ENCODE assay signal across 14 mouse cellular contexts in the genomic region with DNA sequence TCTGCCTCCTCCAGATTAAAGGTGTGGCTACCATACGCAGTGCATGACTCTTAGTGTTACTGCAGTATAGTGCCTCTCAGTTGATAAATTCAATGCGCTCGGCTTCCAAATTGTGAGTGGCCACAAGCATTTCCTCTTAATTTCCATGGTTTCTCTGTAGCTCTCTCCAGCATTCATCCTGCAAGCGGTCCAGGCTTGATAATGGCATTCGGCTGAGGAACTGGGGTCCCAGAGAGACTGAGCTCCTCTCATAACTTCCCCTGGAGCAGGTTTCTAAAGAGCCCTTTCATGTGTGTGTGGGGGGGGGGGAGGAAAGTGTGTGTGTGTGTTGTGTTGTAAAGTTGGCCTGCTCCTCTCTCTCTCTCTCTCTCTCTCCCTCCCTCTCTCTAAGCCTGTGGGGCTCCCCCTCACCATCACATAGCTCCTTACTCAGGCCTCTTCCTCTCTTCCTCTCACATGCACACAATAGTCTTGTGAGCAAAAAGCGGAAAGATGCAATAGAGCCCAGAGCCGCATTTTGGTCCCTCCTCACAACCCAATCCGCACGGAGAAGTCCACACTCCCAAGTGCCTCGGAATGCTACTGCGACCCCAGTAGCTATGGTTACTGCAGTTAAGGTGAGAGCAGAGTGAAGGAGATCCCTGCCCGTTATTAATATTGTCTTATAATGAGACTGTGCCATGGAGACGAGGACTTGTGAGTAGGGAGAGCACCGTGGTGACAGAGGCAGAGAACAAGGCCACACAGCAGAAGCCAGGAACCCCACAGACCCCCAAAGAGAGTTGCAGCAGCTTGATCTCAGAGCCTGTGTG. TPM values are rescaled to one million over a fixed set of nuclear protein-coding genes. Genes with fewer than 3 reads are reported as not detected.
DNase-seq lines count a peak whose midpoint lies in the region; ATAC-seq and TF ChIP-seq lines count a peak whose summit lies in the region.
"Had no signal": no experiment of that assay in that cellular context is flagged by ENCODE, and none has a peak within 500 bp of the region (broad histone marks: within the 10 kb centered on the region; RNA-seq: fewer than 3 reads in every experiment).

No protein-coding gene starts in this region.

- peaks cover 44% of the 10 kb centered on the region for H3K4me1 ChIP-seq in hindbrain, embryonic 10.5 days (replicated peaks)
- peaks cover 5% of the 10 kb centered on the region for H3K4me1 ChIP-seq in hindbrain, embryonic 14.5 days (replicated peaks; ENCODE audit: control insufficient read depth, insufficient read depth, low read length)
- peaks cover 8% of the 10 kb centered on the region for H3K4me1 ChIP-seq in hindbrain, embryonic 13.5 days (replicated peaks)
- H3K4me1 ChIP-seq in kidney, adult 2 months (ENCODE audit: control insufficient read depth, insufficient read depth, low read length), result no peaks in the 10 kb centered on the region

- no peaks in the 10 kb centered on the region for H3K36me3 ChIP-seq in hindbrain, embryonic 10.5 days
- no peaks in the 10 kb centered on the region for H3K36me3 ChIP-seq in hindbrain, embryonic 14.5 days (replicated peaks; ENCODE audit: control insufficient read depth, insufficient read depth)
- H3K36me3 ChIP-seq in hindbrain, embryonic 13.5 days, result no peaks in the 10 kb centered on the region
- no peaks in the 10 kb centered on the region for H3K36me3 ChIP-seq in kidney, adult 2 months (ENCODE audit: control insufficient read depth, insufficient read depth, low read length)

- DNase-seq in hindbrain, embryonic 10.5 days (ENCODE audit: low spot score), result no peak
- no peak for DNase-seq in hindbrain, embryonic 14.5 days (ENCODE audit: low spot score)
- DNase-seq in kidney, adult 2 months, result no peak
- DNase-seq in MN1 (ENCODE audit: low spot score), result no peak
- DNase-seq in layer of hippocampus, adult 9-10 months (ENCODE audit: low spot score), result no peak
- DNase-seq: adrenal gland, postnatal 25 days; B cell, adult 2 months; cerebellum, postnatal 14 days; heart, postnatal 14 days; kidney, adult 18-20 months had no signal

- no peak overlapping the region for H3K4me2 ChIP-seq in hindbrain, embryonic 14.5 days (replicated peaks)
- H3K4me2 ChIP-seq in hindbrain, embryonic 13.5 days, result no peak overlapping the region
- H3K4me2 ChIP-seq: liver, embryonic 11.5 days had no signal

- ATAC-seq in hindbrain, embryonic 14.5 days (ENCODE audit: low FRiP score), result no peak
- 0 out of 2 replicates have a peak, but pooled peaks have one; percentile 27 for ATAC-seq in common myeloid progenitor, adult 5-6 weeks (replicated peaks; ENCODE audit: low read depth, poor library complexity, severe bottlenecking)
- no peak for ATAC-seq in hindbrain, embryonic 13.5 days (ENCODE audit: low FRiP score)
- ATAC-seq in megakaryocyte progenitor cell, adult 5-6 weeks (replicated peaks; ENCODE audit: poor library complexity), result 0 out of 2 replicates have a peak, but pooled peaks have one; percentile 20

- H3K9me3 ChIP-seq in hindbrain, embryonic 10.5 days, result no peaks in the 10 kb centered on the region
- no peaks in the 10 kb centered on the region for H3K9me3 ChIP-seq in hindbrain, embryonic 14.5 days (ENCODE audit: control insufficient read depth, low read length)
- no peaks in the 10 kb centered on the region for H3K9me3 ChIP-seq in hindbrain, embryonic 13.5 days

- no peak for TF ChIP-seq POLR2A in kidney, adult 2 months (IDR thresholded peaks at IDR 0.05; ENCODE audit: low read depth, low read length)

- H3K27me3 ChIP-seq in hindbrain, embryonic 10.5 days (ENCODE audit: insufficient read depth, poor library complexity, severe bottlenecking), result peaks cover 5% of the 10 kb centered on the region; the same call in 1 of the 2 replicates
- 0 out of 2 replicates have a peak, but pooled peaks cover 3% of the 10 kb centered on the region for H3K27me3 ChIP-seq in hindbrain, embryonic 14.5 days (ENCODE audit: control insufficient read depth, insufficient read depth, low read length)
- no peaks in the 10 kb centered on the region for H3K27me3 ChIP-seq in hindbrain, embryonic 13.5 days
- H3K27me3 ChIP-seq in kidney, adult 2 months (replicated peaks; ENCODE audit: control insufficient read depth, insufficient read depth, low read length), result no peaks in the 10 kb centered on the region

- WGBS in hindbrain, embryonic 10.5 days, result 64% methylated on average over 14 of the region's 14 CpGs
- 48% methylated on average over 14 of the region's 14 CpGs for WGBS in hindbrain, embryonic 14.5 days
- 52% methylated on average over 14 of the region's 14 CpGs for WGBS in hindbrain, embryonic 13.5 days
- 79% methylated on average over 14 of the region's 14 CpGs for WGBS in kidney, adult 2 months

- no peak overlapping the region for H3K4me3 ChIP-seq in hindbrain, embryonic 10.5 days
- H3K4me3 ChIP-seq in hindbrain, embryonic 14.5 days (replicated peaks; ENCODE audit: low read length), result no peak overlapping the region
- H3K4me3 ChIP-seq in hindbrain, embryonic 13.5 days, result no peak overlapping the region
- no peak overlapping the region for H3K4me3 ChIP-seq in kidney, adult 2 months (ENCODE audit: insufficient read depth, low read depth, low read length)

- no peak overlapping the region for H3K9ac ChIP-seq in hindbrain, embryonic 14.5 days
- H3K9ac ChIP-seq in hindbrain, embryonic 13.5 days, result 0 out of 2 replicates have a peak overlapping the region, but pooled peaks have one; percentile 25

- peak overlapping the region; percentile 40; the same call in 1 of the 2 replicates for H3K27ac ChIP-seq in hindbrain, embryonic 10.5 days
- H3K27ac ChIP-seq in hindbrain, embryonic 14.5 days, result no peak overlapping the region
- no peak overlapping the region for H3K27ac ChIP-seq in hindbrain, embryonic 13.5 days
- H3K27ac ChIP-seq in kidney, adult 2 months (ENCODE audit: insufficient read depth, low read depth, low read length), result no peak overlapping the region

- TF ChIP-seq CTCF in kidney, adult 2 months (conservative IDR thresholded peaks at IDR 0.05; ENCODE audit: insufficient read depth, insufficient read length, low read depth, low read length), result no peak

RNA-seq across cellular contexts. Expression of a gene that starts 52.3 kb away (rescaled TPM):
- polyA plus RNA-seq in hindbrain, embryonic 10.5 days (2016; fragmentation: Nextera tagmentation; extraction: Ambion mirVana), result 15.6 and 18.0 TPM in 2 replicates
- 14.8 and 15.2 TPM in 2 replicates for polyA plus RNA-seq in hindbrain, embryonic 14.5 days (2014; fragmentation: Nextera tagmentation; extraction: Ambion mirVana)
- 41.1 and 48.9 TPM in 2 replicates for total RNA-seq in common myeloid progenitor, adult 5-6 weeks (2017)
- polyA plus RNA-seq in hindbrain, embryonic 13.5 days (2015; fragmentation: Nextera tagmentation; extraction: Ambion mirVana), result 11.1 and 12.0 TPM in 2 replicates
- total RNA-seq in megakaryocyte progenitor cell, adult 5-6 weeks (2015), result 23.5 and 23.6 TPM in 2 replicates
- total RNA-seq in megakaryocyte progenitor cell, adult 5-6 weeks (2017), result 20.9 and 21.8 TPM in 2 replicates
- 16.3 and 20.0 TPM in 2 replicates for polyA plus RNA-seq in kidney, adult 2 months (2012; rRNA removed)

RNA-seq across cellular contexts. Expression of a gene that starts 60.0 kb away (rescaled TPM):
- polyA plus RNA-seq in hindbrain, embryonic 10.5 days (2016; fragmentation: Nextera tagmentation; extraction: Ambion mirVana), result 109 and 121 TPM in 2 replicates
- 110 and 111 TPM in 2 replicates for polyA plus RNA-seq in hindbrain, embryonic 14.5 days (2014; fragmentation: Nextera tagmentation; extraction: Ambion mirVana)
- 40.5 and 56.4 TPM in 2 replicates for total RNA-seq in common myeloid progenitor, adult 5-6 weeks (2017)
- polyA plus RNA-seq in hindbrain, embryonic 13.5 days (2015; fragmentation: Nextera tagmentation; extraction: Ambion mirVana), result 103 and 105 TPM in 2 replicates
- total RNA-seq in megakaryocyte progenitor cell, adult 5-6 weeks (2015), result 108 and 136 TPM in 2 replicates
- 71.6 and 83.0 TPM in 2 replicates for total RNA-seq in megakaryocyte progenitor cell, adult 5-6 weeks (2017)
- 24.6 and 31.1 TPM in 2 replicates for polyA plus RNA-seq in kidney, adult 2 months (2012; rRNA removed)

Comparison
In these comparisons a context has a peak if more than half of its experiments do, and no peak if none do; other contexts are left out.
1. ATAC-seq: peak in common myeloid progenitor, adult 5-6 weeks (single experiment) and megakaryocyte progenitor cell, adult 5-6 weeks (single experiment); none in hindbrain, embryonic 14.5 days (single experiment) and hindbrain, embryonic 13.5 days (single experiment).